Mouse (Mus musculus): ENCODE data around the gene S100b.

DNA sequence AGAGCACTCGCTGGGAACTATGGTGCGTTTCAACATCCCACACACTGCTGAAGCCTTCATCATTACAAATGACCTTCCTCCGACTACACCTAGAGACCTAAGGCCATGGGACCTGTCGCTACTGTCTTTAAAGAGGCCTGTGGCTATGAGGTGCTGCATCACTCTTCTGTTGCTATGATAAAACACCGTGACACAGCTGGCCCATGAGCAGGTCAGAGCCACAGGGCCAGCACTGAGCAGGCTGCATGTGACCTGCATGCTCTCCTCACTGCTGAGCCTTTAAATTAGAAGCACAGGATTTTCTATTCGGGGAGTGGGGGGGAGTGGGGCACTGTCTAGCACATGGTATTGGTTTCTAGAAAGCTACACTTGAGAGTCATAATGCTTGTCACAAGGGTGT lies 41.5 kb upstream of the S100b start:
- TF ChIP-seq EP300 (IDR thresholded peaks at IDR 0.05; ENCODE audit: low read depth): no peak
- TF ChIP-seq CTCF (IDR thresholded peaks at IDR 0.05; ENCODE audit: low read depth): no peak
